Mouse (Mus musculus) left cerebral cortex, adult 8-10 months (tissue): Measurements from ENCODE around the gene Ndrg2. TPM values are rescaled to one million over a fixed set of nuclear protein-coding genes. Genes with fewer than 3 reads are reported as not detected.

ENCODE experiments used
- DNase-seq, 2 experiments: peaks; one replicate each; pipeline ENCODE4 v3.0.0; 2022; ENCODE audit warnings: low spot score in 2 of 2
- total RNA-seq, 4 experiments: library from RNA; stranded (reverse); gene quantifications; 2 replicates each; pipeline ENCODE4 v1.2.4; 2022

Gene Ndrg2
- total RNA-seq, 4 experiments from 2014 or later, result 798 to 932 (median 862) TPM

DNA sequence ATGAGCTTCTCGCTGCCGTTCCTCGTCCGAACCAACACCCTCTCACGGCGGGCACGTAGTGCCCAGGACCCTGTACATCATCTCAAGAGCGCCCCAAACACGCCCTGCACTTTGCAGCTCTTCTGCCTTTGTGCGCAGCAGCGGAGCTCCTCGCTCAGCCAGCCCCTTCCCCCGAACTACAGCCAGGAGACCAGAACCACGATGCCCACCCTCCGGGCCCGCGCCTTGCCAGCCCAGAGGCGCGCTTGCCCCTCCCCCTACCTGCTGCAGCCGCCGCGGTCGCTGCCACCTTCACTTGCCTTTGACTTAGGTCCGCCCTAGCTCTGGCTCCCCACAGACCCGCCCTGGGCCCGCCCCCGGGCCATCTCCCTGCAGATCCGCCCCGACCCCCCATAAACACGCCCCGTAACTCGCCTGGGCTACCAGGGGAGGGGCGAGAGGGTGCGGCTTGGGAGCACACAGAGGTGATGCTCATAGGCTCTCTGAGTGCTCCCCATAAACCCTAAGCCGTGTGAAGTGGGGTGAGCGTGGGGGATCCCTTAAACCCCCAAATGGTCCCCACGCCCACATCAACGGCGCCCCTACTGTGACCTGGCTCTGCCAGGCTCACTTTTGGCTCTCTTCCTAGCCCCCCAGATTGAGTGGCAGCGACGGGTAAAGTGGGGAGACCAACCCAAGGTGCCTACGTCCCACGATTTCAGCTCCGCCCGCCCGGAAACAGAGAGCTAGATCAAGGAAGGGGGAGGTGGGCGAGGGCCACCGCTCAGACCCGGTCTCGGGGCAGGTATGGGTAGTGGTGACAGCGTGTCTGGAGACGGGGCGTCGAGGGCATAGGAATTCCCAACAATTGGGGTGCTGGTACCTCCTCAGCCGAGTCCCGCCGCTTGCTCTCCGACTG, 647 bp downstream of the Ndrg2 start:
- DNase-seq, result peak; percentile 35 to 78

DNA sequence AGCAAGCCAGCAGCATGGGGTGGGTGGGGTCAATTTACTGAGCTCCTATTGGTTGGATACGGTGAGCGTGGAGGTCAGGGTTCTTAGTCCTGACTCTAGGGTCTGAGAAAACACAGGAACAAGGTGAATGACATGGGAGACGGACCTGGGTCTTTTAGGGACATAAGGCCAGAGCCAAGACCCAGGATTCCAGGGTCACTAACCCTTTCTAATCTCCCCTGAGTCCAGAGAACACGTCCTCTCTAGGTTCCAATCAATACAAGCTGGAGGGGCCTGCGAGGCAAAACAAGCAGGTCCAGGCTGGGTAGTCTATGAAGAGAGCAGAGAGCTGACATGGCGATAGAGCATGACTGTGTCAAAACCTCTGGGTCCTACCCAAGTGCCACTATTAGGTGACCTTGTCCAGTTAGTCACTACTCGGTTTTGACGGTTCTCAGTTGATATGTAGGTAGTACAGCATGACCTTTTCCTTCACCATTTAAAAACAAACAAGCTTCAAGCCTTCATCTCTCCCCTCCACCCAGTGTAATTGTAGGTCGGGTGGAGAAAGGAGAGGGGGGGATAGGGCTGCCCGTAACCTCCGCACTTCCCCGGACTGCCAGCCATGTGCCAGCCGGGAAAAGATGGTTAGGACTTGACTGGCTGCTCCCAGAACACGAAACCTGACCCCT, 1.4 kb downstream of the Ndrg2 start:
- DNase-seq, result no peak

DNA sequence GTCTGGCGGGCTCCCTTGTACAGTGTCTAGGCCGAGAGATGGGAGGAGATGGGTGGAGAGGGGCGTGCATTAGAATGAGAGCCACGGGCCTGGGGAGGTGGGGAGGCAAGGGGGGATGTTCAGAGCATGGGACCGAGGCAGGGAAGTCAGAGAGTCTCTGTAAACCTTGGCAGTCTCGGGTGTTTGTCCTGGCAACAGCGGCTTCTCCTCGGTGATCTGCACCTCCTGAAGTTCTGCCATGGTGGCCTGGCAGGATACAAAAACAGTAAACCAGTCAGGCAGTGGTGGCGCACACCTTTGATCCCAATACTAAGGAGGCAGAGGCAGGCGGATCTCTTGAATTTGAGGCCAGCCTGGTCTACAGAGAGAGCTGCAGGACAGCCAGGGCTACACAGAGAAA, 2.7 kb downstream of the Ndrg2 start:
- DNase-seq, result no peak

DNA sequence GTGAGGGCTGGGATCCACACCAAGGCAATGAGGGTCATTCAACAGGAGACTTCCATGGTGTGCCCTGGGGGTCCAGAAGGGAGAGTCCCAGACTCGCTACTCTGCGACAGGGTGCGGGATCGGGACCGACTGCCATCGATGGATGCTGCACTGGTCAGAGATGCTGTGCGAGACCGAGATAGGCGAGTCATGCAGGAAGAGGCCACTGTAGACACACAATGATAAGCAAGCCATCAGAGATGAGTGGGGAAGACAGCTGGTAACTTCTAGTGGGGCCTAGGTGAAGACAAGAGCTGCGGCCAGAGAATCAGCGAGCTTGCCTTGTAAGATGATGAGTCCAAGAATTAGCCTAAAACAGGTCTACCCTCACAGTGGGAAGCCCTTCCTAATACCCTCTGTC, 7.9 kb downstream of the Ndrg2 start:
- no peak for DNase-seq

GRCm38 (mm10) chr14:51904706-51905105, 9.3 kb downstream of the Ndrg2 start:
- DNase-seq, result no peak

- DNase-seq, result no peak
Observed at GRCm38 (mm10) chr14:51903782-51904181, 10.2 kb downstream of the Ndrg2 start.

DNA sequence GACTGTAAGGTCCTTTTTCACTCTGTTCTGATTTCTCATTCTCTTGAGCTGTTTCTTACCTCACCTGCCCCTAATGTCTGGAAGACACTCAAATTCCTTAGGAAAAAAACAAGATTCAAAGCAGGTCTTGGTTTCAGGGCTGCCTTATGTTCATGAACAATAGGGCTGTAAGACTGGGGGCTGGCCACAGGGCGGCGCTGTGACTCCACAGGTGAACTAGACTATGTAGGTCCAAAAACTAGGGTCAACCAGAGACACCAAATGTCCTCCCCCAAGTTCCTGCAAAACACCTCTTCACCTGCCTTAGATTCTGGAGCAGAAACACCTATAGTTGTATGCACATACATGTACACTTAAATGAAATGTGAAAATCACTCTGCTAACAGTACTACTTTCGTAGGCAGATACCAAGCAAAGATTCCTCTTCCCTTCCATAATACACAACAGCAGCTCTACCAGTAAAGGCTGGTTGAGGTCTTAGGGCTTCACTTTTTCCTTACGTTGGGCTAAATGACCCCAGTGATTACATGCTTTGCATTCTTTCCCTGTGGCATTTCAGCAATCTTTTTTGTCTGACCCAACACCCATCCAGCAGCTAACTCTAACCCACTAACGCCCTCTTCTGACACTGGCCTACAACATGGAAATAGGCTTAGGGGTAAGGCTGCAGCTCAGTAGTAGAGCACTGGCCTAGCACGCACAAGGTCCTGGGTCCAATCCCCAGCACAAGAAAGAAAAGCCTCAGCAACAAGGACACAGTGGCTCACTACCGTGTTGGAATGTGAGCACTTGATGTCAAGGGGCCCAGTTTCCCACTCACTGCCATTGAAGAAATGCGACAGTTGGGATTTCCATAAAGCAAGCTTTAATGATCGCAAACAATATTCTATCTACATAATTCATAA, 10.9 kb downstream of the Ndrg2 start:
- DNase-seq, result peak in 1 of 2 experiments; percentile 71

- no peak for DNase-seq
Observed at GRCm38 (mm10) chr14:51899351-51899750, 14.6 kb downstream of the Ndrg2 start.

DNA sequence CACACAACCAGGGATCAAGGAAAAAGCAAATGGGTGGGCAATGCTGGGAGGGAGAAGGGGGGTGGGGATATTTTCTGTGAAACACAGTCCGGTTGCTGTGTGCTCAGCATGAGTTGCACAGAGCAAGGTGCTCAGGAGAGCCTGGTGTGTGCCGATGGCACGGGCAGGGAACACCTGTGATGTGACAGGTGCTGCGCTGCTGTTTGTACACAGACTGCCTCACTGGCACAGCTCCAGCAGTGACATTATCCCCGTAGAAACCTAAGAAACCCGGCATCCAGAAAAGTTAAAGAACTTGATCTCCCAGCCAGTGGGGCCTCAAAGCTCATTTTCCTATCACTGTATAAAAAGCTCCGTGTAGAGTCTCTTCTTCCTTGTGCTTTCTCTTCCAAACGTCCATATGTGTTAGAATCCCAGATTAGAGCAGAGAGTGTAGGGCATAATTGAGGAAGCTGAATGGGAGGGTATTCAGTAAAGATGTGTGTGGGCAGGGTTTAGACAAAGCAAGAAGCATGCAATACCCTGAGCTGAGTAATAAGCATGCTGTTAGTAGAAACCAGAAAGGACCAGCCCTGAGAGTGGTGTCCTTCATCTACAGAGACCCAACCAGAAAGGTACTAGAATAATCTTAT, 17.3 kb downstream of the Ndrg2 start:
- DNase-seq, result no peak

DNA sequence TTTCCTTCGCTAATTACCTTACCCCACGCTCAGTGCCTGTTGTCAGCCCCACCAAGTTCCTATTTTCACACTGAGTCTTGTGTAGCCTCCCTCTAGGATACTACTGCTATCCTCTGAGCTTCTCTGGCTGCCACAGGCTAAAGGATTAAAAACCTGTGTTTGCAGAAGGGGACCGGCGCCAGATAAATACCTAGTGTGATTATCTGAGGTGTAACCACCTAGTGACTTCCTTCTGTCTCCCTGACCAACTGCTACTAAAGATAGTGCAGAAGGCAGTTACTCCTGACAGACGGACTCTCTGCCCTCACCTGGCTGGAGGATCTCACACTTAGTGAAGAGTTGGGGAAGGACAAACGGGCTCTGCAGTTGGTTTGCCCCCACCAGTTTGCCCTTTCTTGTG, 17.9 kb downstream of the Ndrg2 start:
- DNase-seq, result no peak

- no peak for DNase-seq
Observed at GRCm38 (mm10) chr14:51895071-51895470, 18.9 kb downstream of the Ndrg2 start.

DNA sequence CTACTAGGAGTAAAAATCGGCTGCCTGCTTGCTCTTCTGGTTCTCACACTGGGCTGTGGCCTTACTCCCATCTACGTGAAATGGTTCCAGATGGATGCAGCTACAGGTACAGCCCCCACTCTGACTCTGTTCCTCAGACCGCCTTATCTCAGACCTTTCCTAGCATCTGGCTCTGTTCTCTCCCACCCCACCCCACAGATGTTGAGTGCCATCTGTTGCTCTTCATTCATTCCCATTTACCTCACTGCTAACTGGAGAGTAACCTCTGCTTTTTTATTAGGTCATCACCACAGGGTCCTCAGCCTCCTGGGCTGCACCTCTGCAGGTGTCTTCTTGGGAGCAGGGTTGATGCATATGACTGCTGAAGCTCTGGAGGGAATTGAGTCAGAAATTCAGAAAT, 20.1 kb downstream of the Ndrg2 start:
- no peak for DNase-seq

DNA sequence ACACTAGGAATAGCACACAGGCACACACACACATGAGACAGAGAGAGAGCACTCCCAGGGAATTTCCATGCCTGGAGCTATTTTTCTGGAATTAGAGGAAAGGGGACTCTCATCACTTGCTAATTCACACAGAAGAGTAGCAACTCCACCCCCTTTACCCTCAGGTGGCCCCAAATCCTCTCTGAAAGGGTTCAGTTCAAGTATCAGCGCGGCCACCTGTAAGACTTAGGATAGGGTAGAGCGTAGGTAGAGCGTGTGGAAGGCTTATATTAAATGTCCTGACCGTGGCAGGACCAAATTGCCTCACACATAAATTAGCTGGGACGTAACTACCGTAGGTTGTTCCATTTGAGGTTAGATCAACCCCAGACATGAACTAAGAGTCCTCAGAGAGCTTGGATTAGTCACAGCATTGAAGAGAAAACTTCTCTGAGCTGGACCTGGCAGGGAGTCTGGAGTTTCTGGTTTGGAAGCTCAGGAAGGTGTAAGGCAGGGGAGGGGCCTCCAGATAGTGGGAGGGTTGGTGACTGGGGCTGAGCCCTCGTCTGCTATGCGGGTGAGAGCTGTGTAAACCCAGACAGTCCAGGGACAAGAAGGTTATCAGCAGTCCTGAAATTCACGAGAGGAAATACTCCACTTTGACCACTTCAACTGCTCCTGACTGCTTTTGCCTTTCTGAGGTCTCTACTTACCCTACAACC, 20.7 kb downstream of the Ndrg2 start:
- DNase-seq, result no peak

DNA sequence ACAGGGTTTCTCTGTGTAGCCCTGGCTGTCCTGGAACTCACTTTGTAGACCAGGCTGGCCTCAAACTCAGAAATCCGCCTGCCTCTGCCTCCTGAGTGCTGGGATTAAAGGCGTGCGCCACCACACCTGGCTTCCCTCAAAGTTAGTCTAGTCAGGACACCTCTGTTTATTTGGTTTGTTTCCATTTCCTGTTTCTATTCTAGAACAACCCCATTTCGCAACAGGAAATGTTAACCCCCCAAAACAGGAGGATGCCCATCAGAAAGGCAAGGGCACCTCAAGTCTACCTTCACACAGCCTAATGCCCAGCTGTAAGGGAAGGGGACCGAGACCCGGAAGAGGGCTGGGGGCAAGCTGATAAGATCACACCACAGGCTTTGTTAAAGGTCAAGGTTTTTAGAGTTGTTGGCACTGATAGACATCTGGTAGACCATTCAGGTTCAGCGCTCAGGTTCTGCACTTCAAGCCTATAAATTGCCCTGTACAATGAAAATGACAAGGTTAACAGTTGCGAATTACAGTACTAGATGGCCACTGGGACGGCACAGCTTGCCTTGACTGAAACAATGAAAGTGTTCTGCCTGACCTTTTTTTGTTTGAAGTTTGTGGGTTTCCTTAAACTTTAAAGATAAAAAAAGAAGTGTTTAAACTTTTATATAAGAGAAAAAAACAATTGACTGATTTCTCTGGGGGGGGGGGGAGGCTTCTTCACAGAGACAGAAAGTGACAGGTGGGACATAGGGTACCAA, 21.6 kb downstream of the Ndrg2 start, which contains the start of gene Slc39a2:
Gene Slc39a2, plus strand, starts transcription at position 699 of the 749 bp plus-strand sequence.
- no peak for DNase-seq

GRCm38 (mm10) chr14:51889833-51890232, 24.1 kb downstream of the Ndrg2 start:
- no peak for DNase-seq

- DNase-seq, result no peak
Observed at GRCm38 (mm10) chr14:51886051-51886450, 27.9 kb downstream of the Ndrg2 start.

DNA sequence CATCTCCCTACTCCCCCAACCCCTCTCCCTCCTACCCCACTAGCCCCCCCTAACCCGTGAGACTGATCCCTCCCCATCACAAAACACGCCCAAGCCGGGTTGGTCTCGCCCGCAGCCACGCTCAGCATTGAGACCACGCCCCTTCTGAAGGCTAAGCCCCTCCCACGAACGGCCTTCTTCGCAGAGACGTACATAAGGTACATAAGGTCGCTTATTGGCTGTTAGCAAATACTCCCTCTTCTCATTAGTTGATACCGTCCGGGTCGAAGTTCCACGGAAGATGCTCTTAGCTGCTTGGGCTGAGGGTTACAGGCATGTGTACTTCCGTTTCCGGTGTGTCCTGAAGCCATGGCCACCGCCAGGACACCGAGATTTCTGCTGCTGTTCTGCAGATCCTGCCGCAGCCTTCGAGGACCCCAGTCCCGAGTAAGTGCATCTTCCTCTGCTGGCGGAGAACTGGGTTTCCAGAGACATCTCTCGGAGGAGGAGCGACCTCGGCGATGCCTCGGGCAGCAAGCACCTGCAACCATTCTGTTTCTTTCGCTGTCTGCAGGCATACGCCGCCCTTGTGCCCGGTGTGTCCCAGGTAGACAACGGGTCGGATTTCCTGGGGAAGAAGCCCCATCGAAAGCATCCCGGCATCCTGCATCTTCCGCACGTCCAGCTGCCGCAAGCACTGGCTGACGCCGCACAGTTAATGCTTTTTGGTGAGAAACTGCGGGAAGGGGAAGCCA, 29.2 kb downstream of the Ndrg2 start, which contains the start of gene Mettl17:
Gene Mettl17, plus strand, starts transcription at position 245 of the 734 bp plus-strand sequence.
- DNase-seq, result peak; percentile 64 to 96

DNA sequence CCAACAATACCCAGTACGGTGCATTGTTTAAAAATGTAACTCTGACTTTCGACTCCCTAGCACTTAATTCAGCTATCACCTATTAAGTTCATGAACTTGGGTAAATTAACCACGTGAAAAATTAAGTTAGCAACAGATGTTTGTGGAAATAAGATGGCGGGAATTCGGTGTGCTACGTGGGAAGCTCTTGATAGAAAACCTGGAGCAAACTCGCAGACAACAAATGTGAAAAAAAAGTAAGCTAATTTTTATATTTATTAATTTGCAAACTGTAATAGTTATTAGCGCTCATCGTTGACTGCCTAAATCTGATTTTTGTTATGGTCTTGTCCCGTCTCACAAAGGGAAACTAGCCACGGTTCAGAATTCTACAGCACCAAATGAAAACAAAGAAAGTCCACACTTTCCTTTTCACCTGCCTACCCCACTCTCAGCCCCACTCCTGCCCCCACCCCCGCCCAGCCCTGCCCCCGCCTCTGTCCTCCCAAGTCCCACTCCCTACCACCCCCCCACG, 29.9 kb downstream of the Ndrg2 start:
- DNase-seq, result no peak
